Mouse (Mus musculus): Measurements from ENCODE around the gene Nxpe4.

The Nxpe4 gene

DNA sequence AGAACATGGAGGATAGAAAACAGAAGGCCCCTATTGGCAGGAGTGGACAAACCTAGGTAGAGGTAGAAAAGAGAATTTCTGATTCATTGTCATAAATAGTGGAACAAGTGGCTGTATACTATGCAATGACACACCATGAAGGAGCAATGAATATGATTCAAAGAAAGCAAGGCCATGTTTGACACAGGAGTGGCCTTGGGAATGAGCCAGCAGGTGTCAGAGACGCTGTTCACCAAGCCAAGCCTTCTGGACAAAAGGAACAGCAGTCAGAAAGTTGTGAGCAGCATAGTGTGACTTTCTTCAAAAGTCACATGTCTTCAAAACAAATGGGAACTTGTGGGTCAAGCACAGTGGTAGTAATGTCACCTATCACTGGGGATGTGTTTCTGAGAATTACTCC is 80.0 kb downstream of the Nxpe4 start:
- no peak for DNase-seq

DNA sequence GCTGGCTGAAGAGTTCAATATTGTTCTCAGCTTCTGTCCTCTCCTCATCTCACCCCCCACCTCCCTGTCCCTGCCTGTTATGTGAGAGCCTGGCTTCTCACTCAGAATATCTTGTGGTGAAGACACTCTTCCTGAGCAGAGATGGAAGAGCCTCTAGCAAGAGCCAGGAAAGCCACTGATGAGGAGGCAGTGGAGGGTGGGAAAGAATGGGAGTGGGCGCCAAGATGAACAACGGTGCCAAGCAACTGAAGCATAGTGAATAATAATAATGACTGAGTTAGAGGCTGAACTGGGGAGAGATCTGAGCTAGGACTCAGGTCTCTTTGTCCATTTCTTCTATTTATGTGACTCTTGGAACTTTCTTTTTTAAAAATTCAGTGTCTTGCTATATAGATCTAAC is 80.9 kb downstream of the Nxpe4 start:
- DNase-seq = no peak

DNA sequence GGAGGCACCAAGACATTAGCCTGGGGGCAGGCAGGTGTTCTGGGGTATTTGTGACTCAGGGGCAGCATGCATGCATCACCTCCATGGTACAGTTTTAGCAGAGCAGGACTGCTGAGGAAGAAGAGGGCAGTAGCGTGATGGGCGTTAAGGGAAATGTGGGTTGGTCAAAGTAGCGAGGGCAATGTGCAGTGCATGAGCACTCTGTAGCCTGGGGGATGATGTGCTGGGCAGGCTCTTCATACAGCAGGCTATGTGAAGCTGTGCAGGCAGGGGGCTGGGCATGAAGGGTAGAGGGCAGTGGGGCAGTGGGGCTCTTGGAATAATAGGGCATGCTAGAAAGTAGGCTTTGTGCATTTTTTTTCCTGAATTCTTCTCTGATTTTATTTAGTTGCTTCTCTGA is 82.4 kb downstream of the Nxpe4 start:
- no peak for DNase-seq

DNA sequence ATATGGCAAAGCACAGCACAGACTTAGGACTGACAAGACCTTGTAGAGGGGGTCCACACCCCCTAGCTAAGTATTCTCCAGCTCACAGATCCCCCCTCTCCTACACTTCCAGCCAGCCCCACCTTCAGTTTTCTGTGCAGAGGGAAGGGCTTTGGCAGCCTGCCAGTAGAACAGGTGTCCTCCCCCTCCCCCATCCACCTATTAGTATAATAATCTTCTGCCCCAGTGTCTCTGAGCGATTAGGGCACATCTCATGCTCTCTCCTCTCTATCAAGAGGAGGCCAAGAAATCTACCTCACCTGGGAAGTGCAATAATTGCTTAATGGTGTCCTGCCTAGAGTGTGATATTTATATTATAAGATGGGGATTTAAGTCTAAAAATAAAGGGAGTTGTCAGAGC is 83.7 kb downstream of the Nxpe4 start:
- no peak for DNase-seq

DNA sequence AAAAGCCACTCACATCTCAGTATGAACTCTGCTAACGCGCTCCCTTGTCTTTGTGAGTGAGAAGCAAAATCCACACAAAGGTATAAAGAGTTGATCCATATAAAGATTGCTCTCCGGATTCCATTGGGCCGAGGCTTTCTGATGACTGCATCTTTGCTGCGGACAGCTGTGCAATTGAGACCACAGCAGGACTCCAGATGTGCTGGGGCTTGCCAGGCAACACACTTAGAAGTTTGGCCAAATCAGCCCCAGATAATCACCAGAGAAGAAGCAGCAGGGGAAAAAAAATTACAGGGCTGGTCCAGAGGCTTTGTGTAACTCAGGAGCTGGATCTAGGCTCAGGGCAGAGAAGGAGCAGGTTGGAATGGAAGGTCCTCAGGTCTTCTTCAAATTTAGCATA is 85.5 kb downstream of the Nxpe4 start:
- DNase-seq = no peak

DNA sequence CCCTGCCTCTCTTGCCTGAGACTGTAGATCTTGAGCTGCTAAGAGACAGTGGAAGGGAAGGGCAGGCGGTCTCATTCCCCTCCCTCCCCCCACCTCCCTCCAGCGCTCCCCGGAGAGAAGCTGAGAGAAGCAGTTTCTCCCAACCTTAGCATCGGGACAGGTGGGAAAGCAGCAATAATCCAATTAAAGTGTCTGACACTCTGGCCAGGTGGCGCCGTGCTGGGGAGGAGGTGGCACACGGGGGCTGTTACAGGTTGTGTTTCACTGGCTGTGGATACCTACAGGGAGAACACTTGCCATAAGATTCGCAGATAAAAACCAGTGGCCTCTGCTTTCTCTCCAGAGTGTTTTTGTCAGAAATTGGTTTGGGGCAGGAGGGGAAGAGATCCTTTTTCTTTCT is 90.4 kb downstream of the Nxpe4 start:
- no peak for DNase-seq

DNA sequence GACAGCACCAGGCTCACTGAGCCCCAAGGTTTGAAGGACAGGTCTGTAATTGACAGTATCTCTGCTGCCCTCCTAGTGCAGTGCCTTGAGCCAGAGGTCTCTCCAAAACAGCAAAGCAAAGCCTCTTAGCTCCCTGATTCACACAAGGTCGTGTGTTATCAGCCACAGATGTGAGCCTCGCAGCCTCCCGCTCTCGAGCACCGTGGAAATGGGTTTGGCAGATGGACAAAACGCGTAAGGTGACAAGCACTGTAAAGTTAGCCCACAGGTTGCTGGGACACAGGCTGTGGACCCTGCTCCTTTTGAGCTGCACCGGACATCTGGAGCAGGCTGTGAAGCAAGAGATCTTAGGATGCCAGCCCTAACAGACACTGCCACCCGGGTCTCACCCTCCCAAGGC is 95.2 kb downstream of the Nxpe4 start:
- DNase-seq = no peak

DNA sequence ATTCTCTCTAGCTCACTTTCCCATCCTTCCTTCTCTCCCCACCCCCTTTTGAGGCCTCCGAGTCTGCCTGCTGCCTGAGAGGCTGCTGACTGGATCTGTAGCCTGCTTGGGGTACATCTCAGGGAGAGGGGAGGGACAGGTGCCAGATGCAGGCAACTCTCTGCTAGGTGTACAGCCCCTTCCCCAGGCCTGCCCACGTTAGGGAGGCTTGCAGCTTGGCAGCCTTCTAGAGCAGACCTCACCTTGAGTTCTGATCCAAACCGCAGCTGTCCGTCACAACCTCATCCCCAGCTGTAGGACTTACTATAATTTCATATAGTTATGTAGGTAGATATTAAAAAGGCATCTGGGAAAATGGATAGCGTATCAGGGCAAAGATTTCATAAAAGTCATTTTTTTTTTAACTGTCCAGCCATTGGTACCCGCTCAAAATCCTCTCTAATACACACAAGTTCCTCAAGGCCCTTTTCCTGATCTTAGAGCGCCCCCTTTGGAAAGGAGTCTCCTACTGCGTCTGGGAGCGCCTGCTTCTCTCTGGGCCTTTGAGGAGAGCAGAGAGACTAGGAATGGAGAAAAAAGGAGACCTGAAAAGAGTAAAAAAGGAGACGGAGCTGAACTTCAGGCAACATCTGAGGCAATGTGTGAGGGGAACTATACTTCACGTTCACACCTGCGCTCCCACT is 96.1 kb downstream of the Nxpe4 start:
- peak; percentile 61 to 69 for DNase-seq

DNA sequence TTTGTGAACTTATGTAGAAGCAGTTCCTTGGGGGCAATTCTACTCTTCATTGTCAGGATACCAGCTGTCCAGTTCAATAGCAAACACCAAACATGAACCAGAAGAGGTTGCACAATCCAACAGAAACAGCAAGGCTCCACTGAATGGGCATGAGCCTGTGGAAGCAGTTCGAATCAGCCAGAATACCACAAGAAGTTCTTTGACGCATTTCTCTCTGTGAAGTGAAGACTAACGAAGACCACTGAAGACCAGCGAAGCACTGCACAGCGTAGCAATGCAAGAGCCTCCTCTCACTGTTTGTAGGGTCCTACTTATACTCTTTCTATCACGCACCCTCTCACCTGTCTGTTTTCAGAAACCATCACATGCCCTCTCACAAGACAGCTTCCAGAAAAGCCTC is 102.8 kb downstream of the Nxpe4 start:
- DNase-seq = no peak

DNA sequence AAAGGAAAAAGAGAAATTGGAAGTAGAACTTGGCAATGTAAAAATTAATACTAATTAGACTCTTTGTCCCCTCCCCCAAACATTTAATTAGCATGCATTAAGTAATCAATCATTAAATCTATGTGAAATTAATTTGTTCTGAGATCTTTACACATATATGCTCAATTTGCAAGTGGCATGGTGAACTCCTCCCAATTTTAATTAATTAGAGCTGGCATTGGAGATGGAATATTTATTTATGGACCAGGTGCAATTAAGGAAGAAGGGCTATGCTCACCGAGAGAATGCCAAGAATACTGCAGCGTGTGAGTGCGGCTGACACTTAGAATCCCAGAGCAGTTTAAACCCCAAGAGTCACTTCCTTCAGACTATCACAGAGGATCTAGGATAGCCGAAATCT is 103.7 kb downstream of the Nxpe4 start:
- DNase-seq = no peak

DNA sequence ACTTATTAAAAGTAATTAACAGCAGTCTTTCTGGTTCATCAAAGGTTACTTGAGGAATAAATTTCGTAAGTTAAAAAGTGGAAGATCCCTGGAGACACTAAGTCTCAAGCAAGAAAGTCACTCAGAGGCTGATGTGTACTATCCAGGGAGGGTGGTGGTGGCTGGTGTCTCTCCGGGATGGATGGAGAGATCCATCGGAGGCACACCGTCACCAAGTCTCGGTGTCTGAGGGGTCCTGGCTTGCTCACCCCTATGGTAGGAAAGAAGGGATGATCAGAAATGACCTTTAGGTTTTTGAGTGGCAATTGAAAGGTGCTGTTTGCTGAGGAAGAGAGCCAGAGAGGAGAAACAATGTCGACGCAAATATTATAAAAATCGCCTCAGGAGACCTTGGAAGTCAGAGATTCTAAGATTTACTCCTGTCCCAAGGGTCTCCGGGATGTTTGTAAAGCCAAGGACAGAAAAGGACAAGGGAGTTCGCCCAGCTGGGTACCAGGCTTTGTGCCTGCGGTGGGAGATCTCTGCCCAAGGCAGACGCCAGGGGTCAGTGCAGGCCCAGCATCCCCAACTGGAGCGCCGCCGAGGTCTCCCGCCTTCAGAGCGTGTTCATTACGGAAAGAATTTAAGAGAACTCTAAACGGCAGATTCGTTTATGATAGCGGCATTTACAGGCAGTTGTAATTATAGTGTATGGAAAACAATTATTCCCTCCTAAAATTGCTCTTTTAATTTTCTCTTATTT is 104.6 kb downstream of the Nxpe4 start:
- DNase-seq = peak; percentile 89 to 91

DNA sequence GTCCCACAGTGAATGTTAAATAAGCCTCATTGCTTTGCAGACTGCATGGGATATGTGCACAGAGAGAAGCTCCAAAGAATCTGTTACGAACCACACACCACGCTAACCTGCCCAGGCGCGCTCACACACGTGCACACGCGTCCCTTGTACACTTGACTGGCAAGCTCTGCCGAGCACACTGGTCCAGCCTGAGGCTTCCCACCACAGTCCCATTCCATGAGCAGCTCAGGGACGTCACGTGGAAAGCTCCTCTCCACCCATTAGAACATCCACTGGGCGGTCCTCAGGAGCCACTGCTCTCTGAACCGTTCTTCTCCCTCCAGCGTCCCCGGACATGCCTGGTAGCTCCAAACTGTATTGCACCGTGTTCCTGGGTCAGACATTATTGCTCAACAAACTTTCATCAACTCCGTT is 105.2 kb downstream of the Nxpe4 start:
- peak; percentile 57 to 72 for DNase-seq

DNA sequence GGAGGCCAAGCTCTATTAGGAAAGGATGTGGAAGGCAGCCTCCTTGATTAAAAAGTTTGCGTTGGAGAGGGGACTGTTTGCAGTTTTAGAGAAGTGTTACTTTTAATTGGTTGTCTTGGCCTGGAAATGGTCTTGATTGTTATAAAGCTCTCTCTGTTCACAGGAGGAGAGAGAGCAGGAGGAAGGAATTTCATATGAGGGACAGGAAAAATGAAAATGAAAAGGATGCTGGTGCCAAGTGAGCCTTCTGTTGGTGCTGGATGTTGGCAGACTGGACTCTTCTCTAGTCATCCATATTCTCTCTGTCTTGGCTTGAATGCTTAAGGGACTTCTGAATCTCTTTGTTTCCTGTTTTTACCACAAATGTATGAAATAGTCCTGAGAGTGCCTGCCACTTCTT is 106.1 kb downstream of the Nxpe4 start:
- no peak for DNase-seq

DNA sequence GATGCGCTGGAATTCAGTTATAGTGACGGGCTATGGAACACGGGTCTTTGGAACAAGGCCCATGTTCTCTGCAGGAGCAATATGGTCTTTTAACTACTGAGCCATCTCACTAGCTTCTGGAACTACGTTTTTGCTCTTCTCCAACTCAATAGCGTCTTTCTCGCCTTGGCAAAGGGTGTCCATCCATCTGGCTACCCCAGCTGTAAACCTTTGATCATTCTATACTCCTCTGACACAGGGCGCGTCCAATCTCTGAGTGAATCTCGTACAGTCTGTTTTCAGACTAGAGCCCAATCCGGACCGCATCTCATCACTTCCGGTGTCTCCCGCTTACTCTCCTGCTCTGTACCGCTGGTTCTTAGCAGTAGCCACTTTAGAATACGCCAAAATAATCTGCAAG is 115.0 kb downstream of the Nxpe4 start:
- no peak for DNase-seq

DNA sequence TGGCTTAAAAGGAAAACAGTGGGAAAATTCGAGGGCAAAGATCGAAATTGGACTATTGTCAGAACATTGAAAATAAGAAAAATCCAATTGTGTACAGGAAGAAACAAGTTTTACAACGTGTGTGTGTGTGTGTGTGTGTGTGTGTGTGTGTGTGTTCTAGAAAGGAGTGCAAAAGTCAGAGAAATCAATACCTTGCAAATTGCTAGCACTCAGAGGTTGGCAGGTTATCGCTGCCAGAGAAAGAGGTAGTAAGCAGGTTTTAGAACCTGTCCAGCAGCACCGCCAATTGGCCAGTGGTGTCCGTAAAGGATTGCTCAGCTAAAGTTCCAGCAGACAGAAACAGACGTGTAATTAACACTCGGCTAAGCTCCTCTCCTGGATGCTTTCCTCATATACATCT is 122.4 kb downstream of the Nxpe4 start:
- no peak for DNase-seq

DNA sequence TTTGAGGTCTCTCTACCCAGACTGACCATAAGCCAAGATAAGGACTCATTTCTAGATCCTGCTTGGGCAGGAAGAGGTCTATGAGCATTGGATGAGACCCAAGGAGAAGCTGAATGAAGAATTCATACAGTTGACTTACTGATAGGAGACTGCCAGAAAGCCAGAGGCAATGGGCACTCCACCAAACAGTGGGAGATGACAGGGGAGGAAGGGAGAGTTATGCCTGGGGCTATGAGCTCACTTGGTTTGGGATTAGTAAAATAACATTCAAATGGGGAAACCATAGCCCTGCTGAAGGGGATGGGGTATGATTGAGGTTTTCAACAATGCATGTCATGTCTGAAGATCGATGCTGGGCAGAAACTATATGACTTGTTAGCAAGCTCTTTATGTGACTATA is 128.5 kb downstream of the Nxpe4 start:
- no peak for DNase-seq

DNA sequence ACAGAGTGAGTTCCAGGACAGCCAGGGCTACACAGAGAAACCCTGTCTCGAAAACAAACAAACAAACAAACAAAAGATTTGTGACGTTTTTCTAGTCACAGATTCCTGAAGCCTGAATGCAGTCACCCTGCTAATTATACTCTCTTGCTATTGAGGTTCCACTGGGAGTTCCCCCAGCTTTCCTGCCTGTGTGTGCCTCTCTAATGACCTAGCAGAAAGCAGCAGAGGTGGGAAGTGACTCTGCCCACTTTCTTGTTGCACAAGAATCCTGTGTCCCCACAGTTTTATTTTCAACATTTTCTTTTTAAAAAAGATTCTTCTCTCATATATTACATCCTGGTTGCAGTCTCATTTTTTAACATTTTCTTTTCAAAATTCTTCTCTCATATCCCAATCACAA is 132.9 kb downstream of the Nxpe4 start:
- DNase-seq = no peak

DNA sequence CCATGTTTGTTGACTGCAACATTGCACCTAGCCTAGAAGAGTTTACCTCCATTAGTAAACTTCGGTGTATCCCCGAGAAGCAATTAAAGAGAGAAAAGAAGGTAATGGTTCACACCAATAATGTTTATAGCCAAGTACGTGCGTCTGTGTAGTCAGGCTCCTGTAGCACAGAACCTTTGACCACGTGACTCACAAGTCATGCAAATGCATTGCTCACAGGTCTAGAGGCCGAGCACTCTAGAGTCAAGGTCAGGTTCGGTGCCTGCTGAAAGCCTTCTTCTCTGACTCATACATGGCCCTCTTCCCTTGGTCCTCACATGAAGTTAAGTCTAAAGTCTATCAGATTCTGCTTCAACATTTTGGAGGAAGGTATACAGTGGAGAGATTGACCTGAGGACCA is 137.2 kb downstream of the Nxpe4 start:
- no peak for DNase-seq

DNA sequence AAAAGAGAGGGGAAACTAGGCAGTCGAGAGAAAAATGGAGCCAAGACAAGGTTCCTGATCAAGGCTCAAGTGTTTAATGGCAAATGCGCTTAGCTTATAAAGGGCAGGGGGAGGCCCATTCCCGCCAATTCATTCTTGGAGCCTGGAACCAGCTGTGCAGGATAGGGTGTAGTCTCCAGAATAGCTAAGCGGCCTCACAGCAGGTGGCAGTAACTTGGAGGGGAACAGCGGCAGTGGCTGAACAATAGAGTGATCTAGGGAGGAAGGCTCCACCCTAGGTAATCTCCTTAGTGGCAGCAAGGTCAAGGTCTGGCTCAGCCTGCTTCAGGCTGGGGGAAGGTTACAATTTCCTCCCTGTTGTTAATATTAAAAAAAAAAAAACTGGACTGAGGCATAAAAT is 141.7 kb downstream of the Nxpe4 start:
- DNase-seq = peak; percentile 3 to 17

DNA sequence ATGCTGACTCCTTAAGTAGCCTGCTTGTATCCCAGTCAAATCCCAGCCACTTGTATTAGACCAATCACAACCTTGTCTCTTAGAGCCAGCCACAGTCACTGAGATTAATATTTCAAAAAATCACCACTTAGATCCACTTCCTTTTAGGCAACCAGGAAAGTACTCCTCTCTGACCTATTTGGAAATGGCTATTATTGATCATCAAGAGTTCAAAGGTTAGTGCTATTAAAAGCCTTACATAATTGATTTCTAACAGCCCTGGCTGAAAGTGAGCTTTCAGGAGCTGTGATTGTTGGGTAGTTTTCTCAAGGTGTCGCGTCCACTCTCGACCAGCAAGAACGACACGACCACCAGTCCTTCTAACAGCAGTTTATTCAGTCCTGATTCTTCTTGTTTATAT is 149.4 kb downstream of the Nxpe4 start:
- no peak for DNase-seq

DNA sequence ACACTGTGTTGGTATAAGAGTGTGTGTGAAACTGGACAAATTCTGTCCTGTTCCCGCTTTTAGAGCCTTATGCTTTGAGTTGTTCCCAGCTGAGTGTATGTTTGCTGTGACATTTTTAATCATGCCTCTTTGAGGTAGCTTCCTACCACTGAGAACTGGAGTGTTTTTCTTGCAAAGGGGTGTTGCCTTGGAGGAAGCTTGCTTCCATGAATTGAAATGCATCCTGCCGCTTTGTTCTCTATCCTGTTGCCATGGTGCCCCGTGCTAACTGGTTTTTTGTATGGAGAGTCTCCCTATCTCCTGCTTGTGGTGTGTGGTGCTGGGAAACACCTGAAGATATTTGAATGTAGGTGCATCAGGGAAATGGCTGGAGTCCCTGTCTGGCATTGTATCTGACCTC is 152.4 kb downstream of the Nxpe4 start:
- peak; percentile 20 to 25 for DNase-seq

DNA sequence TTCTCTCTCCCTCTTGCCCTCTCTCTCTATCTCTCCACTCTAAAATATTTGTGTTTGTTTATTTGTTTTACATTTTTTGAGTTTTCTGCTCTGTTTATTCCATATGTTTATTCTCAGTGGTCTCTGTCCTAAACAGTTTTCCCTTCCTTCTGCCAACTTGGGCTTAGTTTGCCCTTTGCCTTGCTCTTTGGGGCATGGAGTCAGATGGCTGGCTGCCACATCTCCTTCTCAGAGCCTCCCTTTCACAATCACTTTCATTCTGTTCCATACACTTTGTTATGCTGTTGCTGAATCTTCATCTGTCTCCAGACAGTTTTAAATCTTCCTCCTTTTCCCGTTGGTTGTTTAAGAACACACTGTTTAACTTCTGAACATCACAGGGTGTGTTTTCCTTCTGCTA is 154.0 kb downstream of the Nxpe4 start:
- no peak for DNase-seq

DNA sequence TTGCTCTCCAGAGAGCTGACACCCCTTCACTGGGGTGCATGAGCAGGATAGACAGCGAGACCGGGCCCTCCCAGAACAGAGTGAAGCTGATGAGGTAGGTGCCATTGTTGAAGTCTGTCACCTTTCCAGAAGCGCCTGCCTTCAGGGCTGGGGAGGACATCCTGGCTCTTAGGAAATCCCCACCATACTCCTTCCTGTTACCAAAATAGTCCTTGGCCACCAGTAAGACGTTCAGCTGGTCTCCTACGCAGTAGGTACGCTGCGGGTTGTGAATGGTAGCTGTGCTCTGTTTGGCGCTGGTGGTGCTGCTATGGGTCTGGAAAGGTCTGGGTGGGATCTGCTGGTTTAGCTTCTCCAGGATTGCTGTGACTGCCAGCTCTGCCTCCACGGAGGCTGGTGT is 164.5 kb downstream of the Nxpe4 start:
- peak in 1 of 2 experiments; percentile 6 for DNase-seq

DNA sequence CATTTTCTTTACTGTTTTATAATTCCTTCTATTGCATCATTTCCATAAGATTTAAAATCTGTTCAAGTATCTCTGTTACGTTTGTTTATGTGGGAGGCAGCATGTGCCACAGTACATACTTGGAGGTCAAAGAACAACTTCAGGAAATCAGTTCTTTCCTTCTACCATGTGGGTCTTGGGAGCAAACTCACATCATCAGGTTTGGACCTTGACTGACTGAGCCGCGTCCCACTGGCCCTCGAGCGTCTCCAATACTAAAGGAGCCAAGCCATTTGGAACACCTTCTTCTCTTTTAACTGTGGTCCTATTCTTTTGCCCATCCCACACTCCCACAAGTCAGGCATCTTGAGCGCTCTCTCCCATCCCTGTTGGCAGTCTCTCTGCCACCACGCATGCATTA is 167.8 kb downstream of the Nxpe4 start:
- no peak for DNase-seq

Measured in kidney, postnatal 4 days (tissue).